Mouse (Mus musculus): ENCODE measurements around the gene Gli2.

Gene Gli2

DNA sequence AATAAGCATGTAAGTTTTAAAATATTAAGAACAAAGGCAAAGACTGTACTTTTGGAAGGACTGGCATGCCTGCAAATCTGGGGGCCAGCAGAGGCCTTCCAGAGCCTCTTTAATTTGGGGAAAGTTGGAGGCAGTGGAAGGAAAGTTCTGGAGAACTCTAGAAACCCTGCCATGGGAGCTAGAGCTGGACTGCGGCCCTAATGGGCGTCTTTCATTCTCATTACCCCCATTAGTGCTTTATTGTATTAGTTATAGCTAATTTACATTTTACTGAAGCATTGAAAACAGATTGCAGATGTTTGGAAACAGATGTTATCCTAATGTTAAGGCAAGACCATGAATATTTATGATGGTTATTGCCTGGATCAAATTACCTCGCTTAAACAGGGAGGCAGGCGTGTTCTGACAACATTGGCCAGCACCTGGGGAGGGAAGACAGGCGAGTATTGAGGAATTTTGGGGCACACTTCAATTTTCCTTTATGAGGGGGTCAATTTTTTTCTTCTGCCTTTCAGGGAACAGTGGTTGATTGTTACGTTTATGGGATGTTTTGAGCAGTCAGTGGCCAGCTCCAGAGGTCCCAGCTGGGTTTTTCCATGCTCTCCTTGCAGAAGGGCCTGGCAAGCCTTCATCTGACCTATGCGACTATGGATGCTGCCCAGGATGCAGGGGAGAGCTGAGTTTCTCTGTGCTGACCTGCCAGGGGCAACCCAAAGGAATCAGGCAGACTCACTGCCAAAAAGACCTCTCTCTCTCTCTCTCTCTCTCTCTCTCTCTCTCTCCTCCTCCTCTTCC, 253.9 kb downstream of the Gli2 start:
- no peak for DNase-seq (ENCODE audit: low read depth)

- no peak for DNase-seq (ENCODE audit: low read depth)
Measured at GRCm38 (mm10) chr1:118795415-118796167, 257.8 kb downstream of the Gli2 start.

- DNase-seq (ENCODE audit: low read depth): no peak
Measured at GRCm38 (mm10) chr1:118789871-118790270, 263.5 kb downstream of the Gli2 start.

GRCm38 (mm10) chr1:118789468-118789867, 264.0 kb downstream of the Gli2 start:
- no peak for DNase-seq (ENCODE audit: low read depth)

DNA sequence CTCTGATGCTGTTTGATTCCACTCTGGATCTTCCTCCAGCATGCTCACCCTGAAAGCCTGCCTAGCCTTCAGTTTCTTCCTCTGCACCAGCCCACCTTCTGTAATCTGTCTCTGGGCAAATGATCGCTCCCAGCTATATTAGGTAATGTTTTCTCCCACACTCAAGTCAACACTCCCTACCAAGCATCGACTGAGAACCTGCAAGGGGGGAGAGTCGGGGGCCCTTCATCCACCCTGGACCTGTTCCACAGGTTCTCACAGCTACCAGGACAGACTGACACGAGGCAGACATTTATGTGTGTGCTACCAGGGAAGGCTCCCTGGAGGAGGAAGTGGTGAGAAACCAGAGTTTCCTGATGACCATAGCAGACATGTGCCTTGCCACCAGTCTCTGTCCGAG, 264.6 kb downstream of the Gli2 start:
- no peak for DNase-seq (ENCODE audit: low read depth)

DNA sequence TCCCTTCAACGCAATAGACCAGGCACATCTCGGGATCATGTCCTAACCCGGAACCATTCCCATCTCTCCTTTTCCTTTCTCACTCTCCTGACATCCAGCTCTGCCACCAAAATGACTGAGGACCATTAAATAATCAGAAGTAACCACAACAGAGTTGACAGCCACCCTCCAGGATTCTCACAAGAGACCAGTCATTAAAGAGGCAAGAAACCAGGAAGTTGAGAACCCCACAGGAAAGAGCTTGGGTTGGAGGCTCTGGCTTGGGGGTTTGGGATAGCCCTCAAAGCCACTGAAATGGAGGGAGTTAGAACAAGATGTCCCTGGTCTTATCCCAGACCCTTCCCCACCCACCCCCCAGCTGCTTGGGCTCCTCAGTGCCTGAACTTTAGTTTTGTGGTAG, 265.9 kb downstream of the Gli2 start:
- DNase-seq (ENCODE audit: low read depth): no peak
